Mouse (Mus musculus) urinary bladder, postnatal 4 days (tissue): ENCODE data around the gene Zfp143.

Experiments used
- DNase-seq, 2 experiments: peaks; one replicate each; pipeline ENCODE4 v3.0.0; 2021 to 2022; ENCODE audit warnings: low spot score in 2 of 2

Zfp143 gene

GRCm38 (mm10) chr7:110133988-110134387 lies 73.0 kb downstream of the Zfp143 start:
- DNase-seq: no peak

GRCm38 (mm10) chr7:110138538-110138937 lies 77.5 kb downstream of the Zfp143 start:
- DNase-seq: no peak

- DNase-seq: no peak
Observed at GRCm38 (mm10) chr7:110143863-110144262, 82.8 kb downstream of the Zfp143 start.
